Mouse (Mus musculus) hindbrain, embryonic 16.5 days (tissue): ENCODE data around the gene Vps4a. TPM values are rescaled to one million over a fixed set of nuclear protein-coding genes. Genes with fewer than 3 reads are reported as not detected.

Experiments
- polyA plus RNA-seq: library from polyadenylated mRNA; unstranded; fragments of >200 nt; fragmentation: Nextera tagmentation; extraction: Ambion mirVana; gene quantifications from 2 replicates; pipeline ENCODE4 v1.2.1, GENCODE M21; 2015

Vps4a gene
- polyA plus RNA-seq, 1 experiment from 2014 or later = 165 TPM

Other genes with a start within 250 kb of the Vps4a start
- gene Has3, start 161.0 kb upstream of the Vps4a start, polyA plus RNA-seq = 1.2 and 1.6 TPM in 2 replicates
- gene Utp4, start 137.6 kb upstream of the Vps4a start, polyA plus RNA-seq = 42.2 and 44.6 TPM in 2 replicates
- gene Sntb2, start 95.5 kb upstream of the Vps4a start, polyA plus RNA-seq = 4.7 and 4.9 TPM in 2 replicates
- gene Pdf, start 17.4 kb downstream of the Vps4a start, polyA plus RNA-seq = 37.1 and 37.4 TPM in 2 replicates
- gene Cog8, start 25.5 kb downstream of the Vps4a start, polyA plus RNA-seq = 39.2 and 42.3 TPM in 2 replicates
- 61.2 and 66.2 TPM in 2 replicates for gene Nip7, start 25.7 kb downstream of the Vps4a start, polyA plus RNA-seq
- gene Tmed6, start 34.4 kb downstream of the Vps4a start, polyA plus RNA-seq = not detected in 2 replicates
- gene Terf2, start 65.3 kb downstream of the Vps4a start, polyA plus RNA-seq = 22.5 and 24.1 TPM in 2 replicates
- gene Cyb5b, start 119.4 kb downstream of the Vps4a start, polyA plus RNA-seq = 98.8 and 112 TPM in 2 replicates